Mouse (Mus musculus) A20 (cell line): Measurements from ENCODE around the gene Islr2.

ENCODE experiments used
- DNase-seq: peaks from one replicate; pipeline ENCODE4 v3.0.0-alpha.2; 2011; ENCODE audit warnings: low read depth, low spot score

The Islr2 gene

GRCm38 (mm10) chr9:58153095-58153494 lies 51.0 kb downstream of the Islr2 start:
- DNase-seq, result no peak

GRCm38 (mm10) chr9:58150733-58151361 lies 53.3 kb downstream of the Islr2 start:
- no peak for DNase-seq

- DNase-seq, result no peak
These were observed 55.3 kb downstream of the Islr2 start for GRCm38 (mm10) chr9:58148806-58149205.
